Mouse (Mus musculus) bone marrow, adult 2 months (tissue): ENCODE measurements at regions not wholly inside any gene's neighbourhood (a gene's known extent, or its start where the extent isn't known, plus 50 kb on each side); places are given as distances from the start of the nearest gene placed in this dataset.
A peak's percentile ranks its signal among the peaks of the same experiment; 100 is the strongest.

Experiments
- H3K27ac ChIP-seq: fragments of 200-500 bp; 2 replicates; pipeline ENCODE4 v1.5.1; 2012; ENCODE audit warnings: low read depth, mild to moderate bottlenecking, control low read depth, inconsistent platforms, low read length; ENCODE audit not compliant: control insufficient read depth, poor library complexity, insufficient read depth
- H3K4me1 ChIP-seq: fragments of 200-500 bp; 2 replicates; pipeline ENCODE4 v1.6.1; 2011; ENCODE audit warnings: low read length; ENCODE audit not compliant: control insufficient read depth, insufficient read depth
- H3K4me3 ChIP-seq: fragments of 200-500 bp; replicated peaks from 2 replicates; pipeline ENCODE3; 2011; ENCODE audit warnings: mild to moderate bottlenecking, low read depth, low read length, control low read depth; ENCODE audit not compliant: control insufficient read depth
- CTCF ChIP-seq: fragments of 200-500 bp; IDR thresholded peaks from 2 replicates; pipeline ENCODE4 v1.5.1; 2011; ENCODE audit warnings: low read length, control low read depth; ENCODE audit not compliant: control insufficient read depth, insufficient read depth
- POLR2A ChIP-seq: fragments of 200-500 bp; IDR thresholded peaks from 2 replicates; pipeline ENCODE4 v1.6.1; 2011; ENCODE audit warnings: low read depth, mild to moderate bottlenecking, control low read depth, low read length, borderline replicate concordance; ENCODE audit not compliant: control insufficient read depth
- WGBS: fragments of 180-500 bp; shearing (Covaris S2); methylation state at CpG from one replicate; pipeline ENCODE4 v1.1.7; 2018; 5-methylcytosine and 5-hydroxymethylcytosine counted together

DNA sequence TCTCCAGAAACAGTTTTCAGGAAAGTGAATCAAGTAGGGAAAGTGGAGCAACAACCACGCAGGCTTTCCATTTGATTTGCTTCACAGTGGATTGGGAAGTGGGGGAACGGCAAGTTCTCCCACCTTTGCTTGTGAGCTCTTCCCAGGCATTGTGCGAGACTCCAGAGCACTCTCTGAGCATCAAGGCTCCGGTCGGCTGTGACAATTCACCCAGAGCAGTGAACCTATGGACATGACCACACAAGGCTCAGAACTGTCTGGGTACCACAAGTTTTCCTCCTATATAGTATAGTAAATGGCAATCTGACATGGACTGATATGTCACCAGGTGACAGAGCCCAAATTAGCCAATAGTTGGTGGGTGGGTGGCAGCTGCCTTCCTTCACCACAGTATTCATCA lies 527.0 kb downstream of the Arl4a start:
- H3K27ac ChIP-seq = no peak overlapping the region
- no peaks in the 10 kb centered on the region for H3K4me1 ChIP-seq
- TF ChIP-seq POLR2A = no peak
- TF ChIP-seq CTCF = no peak
- no peak overlapping the region for H3K4me3 ChIP-seq
- WGBS = 83% methylated on average over 5 of the region's 5 CpGs

DNA sequence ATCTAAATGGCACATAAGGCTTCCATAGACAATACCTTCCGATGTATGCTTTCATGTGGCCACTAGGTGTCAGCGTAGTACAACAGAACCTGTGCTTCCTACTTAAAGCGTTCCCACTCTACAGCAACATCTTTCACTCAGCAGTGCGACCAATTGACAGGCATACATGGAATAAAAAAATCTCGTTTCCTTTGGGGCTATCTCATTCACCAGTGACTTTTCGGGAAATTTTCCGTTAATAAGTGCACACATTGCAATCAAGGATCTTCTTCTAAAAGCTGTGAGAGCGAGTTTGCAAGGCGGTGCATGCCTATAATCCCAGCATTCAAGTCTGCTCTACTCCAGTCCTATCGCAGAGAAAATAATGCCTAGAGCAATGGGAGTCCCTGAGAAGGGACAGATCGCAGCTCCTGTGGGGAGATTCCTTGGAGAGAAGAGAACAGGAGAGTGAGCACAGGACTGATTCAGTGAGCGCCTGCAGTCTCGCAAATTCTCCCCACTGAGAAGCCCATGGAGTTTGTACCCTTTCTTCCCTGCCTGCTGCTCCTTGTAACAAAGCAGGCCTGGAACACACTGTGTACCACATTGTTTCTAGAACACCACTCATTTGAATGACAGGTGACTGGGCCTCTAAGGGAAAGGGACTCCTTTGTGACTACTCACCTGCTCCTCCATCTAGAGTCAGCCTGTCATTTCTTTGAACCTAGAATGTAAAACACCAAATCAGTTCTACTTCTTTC lies 527.6 kb downstream of the Arl4a start:
- 29% methylated on average over 13 of the region's 13 CpGs for WGBS
- Histone ChIP-seq H3K27ac (no peak overlapping the region), H3K4me1 (no peaks in the 10 kb centered on the region), H3K4me3 (no peak overlapping the region)
- TF ChIP-seq CTCF (peak; percentile 49), POLR2A (no peak)

DNA sequence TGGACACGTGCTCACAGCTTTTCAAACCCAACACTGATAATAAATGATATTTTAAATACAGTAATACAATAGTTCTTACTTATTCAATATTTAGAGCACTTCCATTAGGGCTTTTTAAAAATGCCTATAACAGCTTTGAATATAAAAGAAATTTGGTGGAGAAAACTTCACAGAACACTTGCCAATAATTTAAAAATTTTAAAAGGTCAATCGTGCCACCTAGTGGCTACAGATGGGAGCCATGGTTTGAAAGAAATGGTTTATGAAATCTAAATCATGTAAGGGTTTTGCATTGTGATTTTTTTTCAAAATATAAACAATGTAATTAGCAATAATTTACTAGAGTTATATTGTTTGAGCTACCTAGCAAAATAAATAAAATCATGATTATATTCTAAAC lies 541.6 kb downstream of the Arl4a start:
- Histone ChIP-seq H3K27ac (no peak overlapping the region), H3K4me1 (no peaks in the 10 kb centered on the region), H3K4me3 (no peak overlapping the region)
- TF ChIP-seq POLR2A = no peak
- TF ChIP-seq CTCF = no peak
- 43% methylated on average over 2 of the region's 2 CpGs for WGBS

DNA sequence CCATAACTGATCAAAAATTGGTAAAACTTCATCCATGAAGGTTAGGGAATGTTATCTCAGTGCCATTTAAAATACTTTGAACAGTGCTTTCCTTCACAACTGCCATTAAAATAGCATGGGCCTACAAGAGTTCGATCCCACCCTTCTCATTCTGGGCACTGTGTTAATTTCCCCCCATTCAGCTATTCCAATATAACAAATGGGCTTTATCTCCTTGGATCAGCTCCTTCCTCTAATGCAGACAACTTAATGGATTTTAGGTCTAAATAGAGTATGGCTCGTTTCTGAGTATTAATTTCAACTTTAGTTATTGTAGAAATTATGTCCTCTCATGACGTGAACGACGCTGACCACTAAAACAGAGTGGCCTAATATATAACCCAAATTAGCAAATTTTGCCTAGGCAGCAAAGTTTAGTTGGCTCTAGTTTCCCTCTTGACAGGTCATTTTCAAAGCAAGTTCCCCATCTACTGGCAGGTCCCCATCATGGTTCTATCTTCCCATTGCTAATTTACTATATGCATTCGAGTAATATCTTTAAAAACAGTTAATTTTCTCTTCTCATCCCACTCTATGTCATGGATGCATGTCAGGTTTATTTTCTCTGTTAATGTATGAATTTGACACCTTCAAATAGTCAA lies 544.1 kb downstream of the Arl4a start:
- WGBS = 58% methylated on average over 6 of the region's 6 CpGs
- no peaks in the 10 kb centered on the region for H3K4me1 ChIP-seq
- TF ChIP-seq POLR2A (no peak), CTCF (no peak)
- H3K4me3 ChIP-seq = no peak overlapping the region
- H3K27ac ChIP-seq = no peak overlapping the region

DNA sequence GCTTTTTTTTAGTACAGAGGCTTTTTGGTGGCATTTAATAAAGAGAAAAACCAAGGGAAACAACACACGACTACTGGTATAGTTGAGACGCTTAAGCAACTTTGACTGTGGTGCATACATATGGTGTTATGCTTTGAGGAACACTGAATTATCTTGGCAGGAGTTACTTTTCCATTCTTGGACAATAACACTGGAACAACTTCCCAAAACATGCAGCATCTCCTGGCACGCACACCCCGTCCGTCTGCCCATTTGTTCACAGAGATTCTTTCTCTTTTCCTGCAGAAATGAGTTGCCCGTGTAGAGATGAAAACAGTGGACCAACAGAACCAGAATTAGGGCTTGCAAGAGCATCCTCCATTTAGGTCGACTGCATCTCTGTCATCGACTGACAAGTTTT lies 544.7 kb downstream of the Arl4a start:
- no peak for TF ChIP-seq CTCF
- TF ChIP-seq POLR2A = no peak
- WGBS = 74% methylated on average over 8 of the region's 8 CpGs

DNA sequence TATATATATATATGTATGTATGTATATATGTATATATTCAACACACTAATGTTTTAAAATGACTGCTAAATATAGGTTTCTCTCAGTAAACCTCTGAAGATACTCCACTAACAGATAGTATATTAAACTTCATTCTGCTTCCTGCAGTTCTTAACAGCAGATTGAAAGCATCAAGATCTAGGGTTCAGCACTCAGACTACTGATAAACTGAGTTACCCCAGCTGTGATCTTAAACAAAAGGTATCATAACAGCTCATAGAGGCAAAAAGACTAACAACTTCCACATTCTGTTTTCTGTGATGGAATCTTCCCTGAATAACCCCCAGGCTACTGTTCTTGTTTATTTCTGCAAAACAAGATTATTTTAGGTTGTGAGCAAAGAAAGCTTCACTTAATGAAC lies 564.8 kb downstream of the Arl4a start:
- H3K4me1 ChIP-seq = no peaks in the 10 kb centered on the region
- H3K27ac ChIP-seq = no peak overlapping the region
- TF ChIP-seq POLR2A = no peak
- TF ChIP-seq CTCF = no peak
- H3K4me3 ChIP-seq = no peak overlapping the region

More for the DNA sequence above, 544.7 kb downstream of the Arl4a start:
- Histone ChIP-seq H3K4me3 (no peak overlapping the region), H3K27ac (no peak overlapping the region), H3K4me1 (no peaks in the 10 kb centered on the region)
